Mouse (Mus musculus) heart, postnatal 25 days (tissue): ENCODE data around the gene Olfr1226. TPM values are rescaled to one million over a fixed set of nuclear protein-coding genes. Genes with fewer than 3 reads are reported as not detected.
"Not testable (repeated sequence)": the region's sequence is repeated elsewhere in the genome, so short reads cannot be mapped to it uniquely, and the experiment has no call there.

Experiments
- DNase-seq: peaks from one replicate; pipeline ENCODE4 v3.0.0; 2022; ENCODE audit warnings: low spot score
- intact Hi-C: fragments of 180-260 bp; cut with DNase I; formaldehyde crosslinking; loops from one replicate; pipeline ENCODE4 v1.15.1; 2025
- total RNA-seq, 2 experiments: library from RNA; stranded (reverse); gene quantifications; 2 replicates each; pipeline ENCODE4 v1.2.3; 2021

Gene Olfr1226
- total RNA-seq: not detected

DNA sequence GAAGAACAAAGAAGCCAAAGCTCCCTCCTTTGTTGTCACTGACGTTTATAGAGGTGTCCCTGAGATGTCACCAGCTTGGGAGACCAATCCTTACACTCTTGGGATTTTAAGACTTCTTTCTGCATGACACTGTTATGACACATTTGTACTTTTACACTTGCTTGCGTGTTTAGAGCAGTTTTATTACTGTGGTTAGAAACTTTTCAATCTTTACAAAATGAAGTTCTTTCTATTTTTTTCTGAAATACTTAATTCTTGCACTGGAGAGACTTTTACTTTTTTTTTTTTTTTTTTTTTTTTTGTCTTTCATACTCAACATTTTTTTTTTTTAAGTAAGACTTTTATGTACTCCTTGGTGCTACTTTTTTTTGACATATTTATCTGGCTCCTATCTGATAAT, at the start of gene Olfr1226:
Gene Olfr1226 (minus strand): TSS at position 101 of the 400 bp plus-strand sequence.
- intact Hi-C loops: no loop called here
- no peak for DNase-seq

DNA sequence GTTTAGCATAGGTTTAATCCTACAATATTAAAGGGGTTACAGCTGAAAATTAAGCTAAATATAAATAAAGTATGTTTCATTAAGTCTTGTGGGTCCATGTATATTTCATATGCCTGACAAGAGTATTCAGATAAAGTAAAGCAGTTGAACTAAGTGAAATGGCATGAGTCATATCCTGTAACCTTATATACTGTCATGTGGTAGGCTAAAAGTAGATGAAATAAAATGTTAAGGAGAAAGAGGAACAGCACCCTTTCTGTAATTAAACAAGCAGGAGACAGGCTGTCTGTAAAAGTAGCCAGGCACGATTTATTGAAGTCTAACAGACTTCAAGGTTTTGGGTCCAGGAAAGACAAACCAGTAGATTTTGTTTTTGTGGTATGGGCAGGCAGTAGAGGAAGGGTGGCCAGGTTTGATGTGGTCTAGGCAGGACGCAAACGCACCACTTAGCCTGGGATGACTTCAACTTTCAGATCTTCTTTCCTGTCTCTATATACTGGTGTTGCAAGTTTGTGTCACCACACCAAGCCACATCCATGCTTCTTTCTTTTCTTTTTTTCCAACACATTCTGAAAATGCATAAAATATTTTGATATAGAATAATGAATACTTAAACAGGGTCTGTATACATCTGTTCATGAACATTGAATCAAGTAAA, 3.4 kb downstream of the Olfr1226 start:
- no peak for DNase-seq
- intact Hi-C loops: no loop called here

DNA sequence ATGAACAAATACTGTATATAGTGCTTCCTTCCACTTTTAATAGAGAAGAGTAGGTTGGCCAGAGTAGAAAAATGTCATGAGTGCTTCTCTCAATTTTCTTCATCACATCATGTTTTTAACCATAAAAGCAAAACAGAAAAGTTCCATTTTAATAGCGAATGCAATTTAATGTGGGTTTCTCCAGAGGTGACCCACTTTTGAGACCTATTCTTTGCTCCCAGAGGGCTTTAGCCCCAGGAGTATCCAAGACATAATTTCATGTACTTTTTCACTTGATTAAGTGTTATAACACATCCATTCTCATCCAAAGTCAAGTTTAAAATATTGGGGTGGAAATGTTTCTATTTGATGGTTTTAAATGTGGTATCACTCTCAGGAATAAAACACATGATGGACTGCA, 25.3 kb downstream of the Olfr1226 start, which contains the start of gene Olfr1225:
Gene Olfr1225 (minus strand): TSS at position 101 of the 400 bp plus-strand sequence.
- intact Hi-C loops: no loop called here
- no peak for DNase-seq

DNA sequence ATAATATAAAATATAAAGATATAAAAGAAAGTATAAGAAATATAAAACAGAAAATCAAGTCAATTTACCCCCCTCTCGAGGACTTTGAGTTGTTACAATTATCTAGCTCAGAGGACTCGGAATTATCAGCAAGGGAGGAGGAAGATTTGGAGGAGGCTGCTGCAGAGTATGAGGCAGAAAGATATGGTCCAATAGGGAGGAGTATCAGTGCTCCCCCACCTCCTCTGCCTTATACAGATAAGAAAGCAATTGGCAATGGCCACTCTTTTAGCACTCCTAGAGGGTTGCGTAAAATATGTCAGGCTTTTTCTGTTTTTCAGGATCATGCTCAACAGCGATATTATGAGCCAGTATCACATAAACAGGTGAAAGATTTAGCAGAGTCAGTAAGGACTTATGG, 35.1 kb downstream of the Olfr1226 start:
- intact Hi-C loops, DNase-seq: not testable (repeated sequence)

DNA sequence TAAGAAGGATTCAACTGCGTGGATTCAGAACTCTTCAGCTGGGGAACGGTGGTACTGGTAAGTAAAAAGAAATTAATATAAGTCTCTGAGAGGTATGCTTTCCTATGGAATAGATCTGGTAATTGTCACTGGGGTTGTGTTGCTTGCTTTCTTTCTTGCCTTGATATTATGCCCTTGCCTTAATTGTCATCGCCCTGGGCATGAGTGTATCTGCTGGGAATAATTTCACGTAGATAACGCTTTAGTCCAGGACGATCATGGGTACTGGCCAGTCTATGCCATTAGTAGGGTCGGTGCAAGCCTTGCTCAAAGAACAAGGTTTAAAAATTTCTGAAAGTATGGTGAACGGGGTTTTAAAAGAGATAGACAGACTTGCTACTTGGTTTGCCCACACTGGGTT, 35.9 kb downstream of the Olfr1226 start, which contains the start of gene Olfr1224-ps1:
Gene Olfr1224-ps1 (minus strand): TSS at position 101 of the 400 bp plus-strand sequence.
- DNase-seq, intact Hi-C loops: not testable (repeated sequence)

DNA sequence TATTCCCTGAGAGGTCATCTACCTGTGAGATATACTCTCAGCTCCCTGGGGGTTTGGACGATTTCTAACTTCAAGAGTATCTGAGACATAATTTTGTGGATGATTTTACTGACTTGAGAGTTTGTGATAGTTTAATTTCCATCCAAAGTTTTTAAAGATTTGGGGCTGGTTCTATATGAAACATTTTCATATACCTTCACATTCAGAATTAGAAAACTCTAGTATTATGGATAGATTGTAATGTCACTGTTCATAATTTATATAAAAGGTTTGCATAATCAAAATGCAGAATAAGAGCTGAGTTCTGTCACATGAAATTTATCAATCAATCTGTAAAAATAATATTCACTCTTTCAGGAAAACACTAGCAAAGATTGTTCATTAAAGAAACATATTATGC, 48.4 kb downstream of the Olfr1226 start, which contains the start of gene Olfr1223:
Gene Olfr1223 (minus strand): TSS at position 101 of the 400 bp plus-strand sequence.
- intact Hi-C loops: no loop called here
- no peak for DNase-seq

Other genes with a start within 250 kb of the Olfr1226 start
- gene Olfr1212, start 246.1 kb downstream of the Olfr1226 start, total RNA-seq: not detected
- not detected for gene Gm13762, start 219.8 kb downstream of the Olfr1226 start, total RNA-seq
- gene Olfr1214, start 207.4 kb downstream of the Olfr1226 start, total RNA-seq: not detected
- not detected for gene Olfr1215, start 193.1 kb downstream of the Olfr1226 start, total RNA-seq
- gene Olfr1216, start 181.7 kb downstream of the Olfr1226 start, total RNA-seq: not detected
- gene Olfr1217, start 168.0 kb downstream of the Olfr1226 start, total RNA-seq: not detected
- gene Olfr1218, start 138.9 kb downstream of the Olfr1226 start, total RNA-seq: not detected
- gene Olfr1219, start 116.5 kb downstream of the Olfr1226 start, total RNA-seq: not detected
- not detected for gene Olfr1220, start 93.2 kb downstream of the Olfr1226 start, total RNA-seq
- not detected for gene Olfr1221, start 82.8 kb downstream of the Olfr1226 start, total RNA-seq
- gene Olfr1222, start 67.0 kb downstream of the Olfr1226 start, total RNA-seq: not detected
- not detected for gene Olfr1223, start 48.5 kb downstream of the Olfr1226 start, total RNA-seq
- gene Olfr1224-ps1, start 36.0 kb downstream of the Olfr1226 start, total RNA-seq: not detected
- gene Olfr1225, start 25.4 kb downstream of the Olfr1226 start, total RNA-seq: not detected
- gene Olfr1228, start 54.0 kb upstream of the Olfr1226 start, total RNA-seq: not detected
- not detected for gene Olfr1229, start 88.0 kb upstream of the Olfr1226 start, total RNA-seq
- gene Olfr1230, start 97.2 kb upstream of the Olfr1226 start, total RNA-seq: not detected
- gene Olfr1231, start 107.0 kb upstream of the Olfr1226 start, total RNA-seq: not detected
- not detected for gene Olfr1232, start 129.6 kb upstream of the Olfr1226 start, total RNA-seq
- not detected for gene Olfr1233, start 142.3 kb upstream of the Olfr1226 start, total RNA-seq
- not detected for gene Olfr1234, start 164.8 kb upstream of the Olfr1226 start, total RNA-seq
- gene Olfr1238, start 209.6 kb upstream of the Olfr1226 start, total RNA-seq: not detected
- not detected for gene Olfr1239, start 220.4 kb upstream of the Olfr1226 start, total RNA-seq
- gene Olfr1240, start 243.0 kb upstream of the Olfr1226 start, total RNA-seq: not detected